Mouse (Mus musculus) small intestine, adult 2 months (tissue): ENCODE data around the gene Oxnad1.

Experiments used
- CTCF ChIP-seq: fragments of 200-500 bp; IDR thresholded peaks from 2 replicates; pipeline ENCODE4 v1.5.1; 2012; ENCODE audit warnings: low read depth, mild to moderate bottlenecking, control low read depth, inconsistent platforms, low read length, moderate library complexity, mixed read lengths; ENCODE audit not compliant: insufficient replicate concordance, insufficient read length; ENCODE audit errors: extremely low read depth
- POLR2A ChIP-seq: fragments of 200-500 bp; IDR thresholded peaks from 2 replicates; pipeline ENCODE4 v1.6.1; 2012; ENCODE audit warnings: low read depth, mild to moderate bottlenecking, control low read depth, inconsistent platforms, low read length, moderate library complexity

- TF ChIP-seq CTCF (no peak), POLR2A (no peak)
Observed at GRCm38 (mm10) chr14:32128409-32128808, 43.2 kb downstream of the Oxnad1 start.
